Mouse (Mus musculus) testis, adult 2 months (tissue): Measurements from ENCODE around the gene Ppard.

ENCODE experiments used
- CTCF ChIP-seq: fragments of 200-500 bp; IDR thresholded peaks from 2 replicates; pipeline ENCODE4 v1.5.1; 2012; ENCODE audit warnings: low read depth, mild to moderate bottlenecking, inconsistent platforms, low read length, moderate library complexity; ENCODE audit not compliant: control insufficient read depth, insufficient read depth, insufficient replicate concordance
- POLR2A ChIP-seq: fragments of 200-500 bp; IDR thresholded peaks from 2 replicates; pipeline ENCODE4 v1.6.1; 2012; ENCODE audit warnings: low read depth, mild to moderate bottlenecking, inconsistent platforms, low read length, moderate library complexity; ENCODE audit not compliant: control insufficient read depth

- TF ChIP-seq CTCF (no peak), POLR2A (no peak)
Observed at GRCm38 (mm10) chr17:28328946-28329345, 96.4 kb downstream of the Ppard start.
